Mouse (Mus musculus): ENCODE measurements at regions not wholly inside any gene's neighbourhood (a gene's known extent, or its start where the extent isn't known, plus 50 kb on each side); places are given as distances from the start of the nearest gene placed in this dataset. TPM values are rescaled to one million over a fixed set of nuclear protein-coding genes. Genes with fewer than 3 reads are reported as not detected.

GRCm38 (mm10) chr3:118500234-118500633, 61.7 kb upstream of the Dpyd start:
- H3K4me3 ChIP-seq = no peak overlapping the region
- no peaks in the 10 kb centered on the region for H3K36me3 ChIP-seq
- no peaks in the 10 kb centered on the region for H3K27me3 ChIP-seq
- no peaks in the 10 kb centered on the region for H3K9me3 ChIP-seq (replicated peaks)
- no peak overlapping the region for H3K9ac ChIP-seq
- no peaks in the 10 kb centered on the region for H3K4me1 ChIP-seq (replicated peaks)
- H3K27ac ChIP-seq = no peak overlapping the region
- no peak for ATAC-seq (replicated peaks; ENCODE audit: insufficient number of reproducible peaks, insufficient read depth, low FRiP score, low read depth)
- no peak overlapping the region for H3K4me2 ChIP-seq
- 20% methylated on average over 4 of the region's 4 CpGs for WGBS

- no peaks in the 10 kb centered on the region for H3K27me3 ChIP-seq
- no peak for ATAC-seq (replicated peaks; ENCODE audit: insufficient number of reproducible peaks, insufficient read depth, low FRiP score, low read depth)
- H3K4me1 ChIP-seq (replicated peaks) = no peaks in the 10 kb centered on the region
- no peaks in the 10 kb centered on the region for H3K9me3 ChIP-seq (replicated peaks)
- no peak overlapping the region for H3K9ac ChIP-seq
- no peak overlapping the region for H3K4me3 ChIP-seq
- 71% methylated on average over 7 of the region's 7 CpGs for WGBS
- H3K4me2 ChIP-seq = no peak overlapping the region
- H3K36me3 ChIP-seq = no peaks in the 10 kb centered on the region
- no peak overlapping the region for H3K27ac ChIP-seq
These were observed 54.2 kb upstream of the Dpyd start for GRCm38 (mm10) chr3:118507582-118508237.

GRCm38 (mm10) chr3:118510837-118511236, 51.1 kb upstream of the Dpyd start:
- no peak overlapping the region for H3K4me3 ChIP-seq
- H3K4me1 ChIP-seq (replicated peaks) = no peaks in the 10 kb centered on the region
- H3K9me3 ChIP-seq (replicated peaks) = no peaks in the 10 kb centered on the region
- no peaks in the 10 kb centered on the region for H3K36me3 ChIP-seq
- 85% methylated on average over 4 of the region's 4 CpGs for WGBS
- ATAC-seq (replicated peaks; ENCODE audit: insufficient number of reproducible peaks, insufficient read depth, low FRiP score, low read depth) = no peak
- no peak overlapping the region for H3K9ac ChIP-seq
- no peak overlapping the region for H3K4me2 ChIP-seq
- no peak overlapping the region for H3K27ac ChIP-seq
- H3K27me3 ChIP-seq = no peaks in the 10 kb centered on the region

GRCm38 (mm10) chr3:118511969-118512368, 50.0 kb upstream of the Dpyd start:
- 60% methylated on average over 7 of the region's 7 CpGs for WGBS
- Histone ChIP-seq H3K4me3 (no peak overlapping the region), H3K4me2 (no peak overlapping the region), H3K27me3 (no peaks in the 10 kb centered on the region), H3K36me3 (no peaks in the 10 kb centered on the region), H3K4me1 (replicated peaks) (no peaks in the 10 kb centered on the region), H3K9ac (no peak overlapping the region), H3K27ac (no peak overlapping the region), H3K9me3 (replicated peaks) (no peaks in the 10 kb centered on the region)
- ATAC-seq (replicated peaks; ENCODE audit: insufficient number of reproducible peaks, insufficient read depth, low FRiP score, low read depth) = no peak

MicroRNA genes in the stretch of these regions (microRNA counts, 519-probe panel; counts per million panel counts)
- microRNA mmu-miR-137 = 1,909 counts per million, percentile 18 among the panel's probes with 10 or more counts

Small RNAs in the stretch of these regions (microRNA-seq; reads per million reads assigned to microRNA genes)
- gene Gm24155 (not detected), gene Mir137 (287 reads per million, percentile 64 among the genes with 10 or more reads in this experiment)

All from heart, embryonic 15.5 days (tissue).